In the genomic region with DNA sequence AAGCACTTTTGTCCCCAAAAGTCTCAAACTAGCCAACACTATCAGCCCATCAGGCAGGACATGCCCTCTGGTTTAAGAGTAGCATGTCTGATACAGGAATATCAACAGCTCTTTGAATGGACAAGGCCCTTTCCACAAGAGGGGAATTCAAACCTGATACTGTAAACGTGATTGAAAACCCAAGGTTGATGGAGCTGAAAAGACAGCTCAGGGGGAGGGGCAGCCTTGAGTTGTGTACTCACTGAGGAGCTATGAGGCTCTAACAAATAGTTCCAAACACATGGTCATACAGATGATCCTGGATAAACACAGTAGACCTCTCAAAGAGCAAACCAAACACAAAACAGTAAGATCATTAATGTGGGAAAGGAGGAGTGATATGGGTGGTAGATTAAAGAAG, we compare ENCODE assay signal across 22 mouse cellular contexts. TPM values are rescaled to one million over a fixed set of nuclear protein-coding genes. Genes with fewer than 3 reads are reported as not detected.
"Had no signal": no experiment of that assay in that cellular context is flagged by ENCODE, and none has a peak within 500 bp of the region (broad histone marks: within the 10 kb centered on the region; RNA-seq: fewer than 3 reads in every experiment).

No protein-coding gene starts in this region.

- H3K36me3 ChIP-seq: midbrain, embryonic 13.5 days; midbrain, embryonic 15.5 days; neural tube, embryonic 12.5 days had no signal

- H3K9ac ChIP-seq: liver, postnatal 0 days; lung, embryonic 15.5 days; midbrain, embryonic 13.5 days; midbrain, embryonic 15.5 days; neural tube, embryonic 12.5 days; stomach, embryonic 15.5 days had no signal

- ATAC-seq: liver, postnatal 0 days; lung, postnatal 0 days; midbrain, embryonic 13.5 days; midbrain, embryonic 15.5 days had no signal

- H3K4me3 ChIP-seq: lung, embryonic 15.5 days; megakaryocyte, embryonic 14.5 days; midbrain, embryonic 13.5 days; midbrain, embryonic 15.5 days; neural tube, embryonic 12.5 days; stomach, embryonic 15.5 days had no signal

- H3K27me3 ChIP-seq: lung, embryonic 15.5 days; megakaryocyte, embryonic 14.5 days; midbrain, embryonic 13.5 days; midbrain, embryonic 15.5 days; neural tube, embryonic 12.5 days; stomach, embryonic 15.5 days had no signal

- H3K27ac ChIP-seq: lung, embryonic 15.5 days; macrophage; midbrain, embryonic 13.5 days; midbrain, embryonic 15.5 days; neural tube, embryonic 12.5 days; stomach, embryonic 15.5 days; stomach, postnatal 0 days had no signal

- H3K4me1 ChIP-seq: lung, embryonic 15.5 days; midbrain, embryonic 13.5 days; midbrain, embryonic 15.5 days; neural tube, embryonic 12.5 days; stomach, embryonic 15.5 days had no signal

- H3K9me3 ChIP-seq: lung, embryonic 15.5 days; megakaryocyte, embryonic 14.5 days; midbrain, embryonic 13.5 days; midbrain, embryonic 15.5 days; neural tube, embryonic 12.5 days; stomach, embryonic 15.5 days had no signal

- H3K4me2 ChIP-seq: lung, embryonic 15.5 days; midbrain, embryonic 11.5 days; midbrain, embryonic 13.5 days; midbrain, embryonic 15.5 days; neural tube, embryonic 12.5 days; stomach, embryonic 15.5 days had no signal

- DNase-seq: liver, postnatal 0 days; lung, adult 2 months; lung, postnatal 14 days; lung, postnatal 36 days; right cerebral cortex, postnatal 14 days; thymus, adult 2 months; thymus, postnatal 25 days; thymus, postnatal 4 days had no signal

RNA-seq across cellular contexts. Expression of gene Kctd4, which starts 43.3 kb away (rescaled TPM):
- total RNA-seq: megakaryocyte progenitor cell, adult 5-6 weeks; monocyte, adult 5-6 weeks had no signal
- polyA plus RNA-seq: macrophage; spleen, adult 2 months; urinary bladder, adult 2 months had no signal
